Mouse (Mus musculus) heart, adult 11 months (tissue): ENCODE measurements around the gene Prkar2b.

Experiments
- DNase-seq: peaks from one replicate; pipeline ENCODE4 v3.0.0; 2022

Gene Prkar2b

DNA sequence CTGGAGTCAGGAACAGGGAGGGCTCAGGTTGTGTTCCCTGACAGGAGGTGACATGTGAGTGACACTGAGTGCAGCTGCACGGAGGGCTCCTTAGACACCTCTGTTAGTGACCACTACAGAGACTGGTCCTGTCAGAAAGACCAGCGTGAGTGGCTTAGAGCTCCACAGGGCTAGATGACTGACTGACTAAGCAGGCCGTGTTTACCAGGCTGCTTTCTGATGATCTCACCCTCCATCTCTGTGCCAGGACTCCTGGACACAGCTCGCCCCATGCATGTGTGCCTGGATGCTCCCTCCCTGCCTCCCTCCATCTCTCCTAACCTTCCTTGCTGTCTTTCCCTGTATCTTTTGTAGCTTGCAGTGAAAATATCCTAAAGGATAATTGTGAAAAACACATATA, 147.5 kb downstream of the Prkar2b start:
- peak; percentile 94 for DNase-seq

DNA sequence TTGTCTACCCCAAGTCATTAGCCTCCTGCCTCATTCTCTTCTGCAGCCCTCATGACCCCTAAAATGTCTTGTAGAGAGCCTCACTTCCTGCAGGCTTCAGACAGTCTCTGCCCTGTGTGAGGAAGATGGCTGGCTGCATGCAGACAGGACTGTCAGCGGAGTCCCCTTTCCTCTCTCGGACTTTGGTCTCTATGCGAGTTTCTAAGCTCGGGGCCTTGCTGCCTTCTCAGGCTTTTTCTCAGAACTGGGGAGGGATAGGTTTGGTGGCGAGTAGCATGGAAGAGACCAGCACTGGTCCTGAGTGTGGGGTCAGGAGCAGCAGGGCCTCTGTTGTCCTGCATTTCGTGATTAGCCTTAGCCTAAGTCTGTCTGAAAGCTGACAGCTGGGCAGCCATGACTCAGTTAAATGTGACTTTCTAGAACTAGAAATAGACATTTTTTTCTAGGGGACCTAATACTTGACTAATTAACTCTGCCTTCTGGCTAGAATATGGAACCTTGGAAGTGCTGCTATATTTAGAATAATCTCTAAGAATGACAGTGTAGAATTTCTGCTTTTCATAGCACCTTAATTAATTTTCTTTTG, 148.0 kb downstream of the Prkar2b start:
- peak; percentile 71 for DNase-seq
